Mouse (Mus musculus) forebrain, embryonic 15.5 days (tissue): ENCODE data around the gene Tanc1. TPM values are rescaled to one million over a fixed set of nuclear protein-coding genes. Genes with fewer than 3 reads are reported as not detected.
A peak's percentile ranks its signal among the peaks of the same experiment; 100 is the strongest.

ENCODE experiments used
- ATAC-seq: fragments of 200-750 bp; cut with Nextera tagmentation; replicated peaks from 2 replicates; pipeline ENCODE4 v1.8.0; 2017; ENCODE audit warnings: mild to moderate bottlenecking, moderate TSS enrichment, moderate library complexity
- H3K27ac ChIP-seq: fragments of 300-500 bp; sonication (generic); replicated peaks from 2 replicates; pipeline ENCODE4 v1.5.1; 2015; ENCODE audit warnings: mild to moderate bottlenecking, inconsistent platforms
- H3K27me3 ChIP-seq: fragments of 300-500 bp; sonication (generic); 2 replicates; pipeline ENCODE4 v1.6.1; 2015; ENCODE audit warnings: inconsistent platforms
- H3K36me3 ChIP-seq: fragments of 300-500 bp; sonication (generic); 2 replicates; pipeline ENCODE4 v1.6.1; 2015; ENCODE audit warnings: mild to moderate bottlenecking, inconsistent platforms
- H3K4me1 ChIP-seq: fragments of 300-500 bp; sonication (generic); 2 replicates; pipeline ENCODE4 v1.6.1; 2015; ENCODE audit warnings: inconsistent platforms
- H3K4me2 ChIP-seq: fragments of 300-500 bp; sonication (generic); replicated peaks from 2 replicates; pipeline ENCODE4 v1.6.1; 2015; ENCODE audit warnings: mild to moderate bottlenecking, inconsistent platforms
- H3K4me3 ChIP-seq: fragments of 300-500 bp; sonication (generic); 2 replicates; pipeline ENCODE4 v1.5.1; 2015; ENCODE audit warnings: mild to moderate bottlenecking, inconsistent platforms
- H3K9ac ChIP-seq: fragments of 300-500 bp; sonication (generic); replicated peaks from 2 replicates; pipeline ENCODE4 v1.6.1; 2015; ENCODE audit warnings: mild to moderate bottlenecking, inconsistent platforms
- H3K9me3 ChIP-seq: fragments of 300-500 bp; sonication (generic); 2 replicates; pipeline ENCODE4 v1.6.1; 2016; ENCODE audit warnings: inconsistent platforms
- WGBS: fragments of 180-500 bp; shearing (Covaris S2); methylation state at CpG from one replicate; pipeline ENCODE4 v1.1.7; 2015; ENCODE audit warnings: mixed read lengths; 5-methylcytosine and 5-hydroxymethylcytosine counted together
- polyA plus RNA-seq: library from polyadenylated mRNA; unstranded; fragments of >200 nt; fragmentation: Nextera tagmentation; extraction: Ambion mirVana; gene quantifications from 2 replicates; pipeline ENCODE4 v1.2.1, GENCODE M21; 2015

Tanc1 gene
- polyA plus RNA-seq, 1 experiment from 2014 or later: 9.1 TPM

- ATAC-seq: no peak
Observed at GRCm38 (mm10) chr2:59739036-59739435, 127.2 kb downstream of the Tanc1 start.

GRCm38 (mm10) chr2:59742500-59743116, 130.8 kb downstream of the Tanc1 start:
- Histone ChIP-seq H3K27me3 (no peaks in the 10 kb centered on the region), H3K27ac (no peak overlapping the region), H3K9ac (no peak overlapping the region)

More at GRCm38 (mm10) chr2:59739036-59739435, 127.2 kb downstream of the Tanc1 start:
- no peaks in the 10 kb centered on the region for H3K27me3 ChIP-seq
- peaks cover 19% of the 10 kb centered on the region for H3K4me1 ChIP-seq
- 70% methylated on average over 8 of the region's 8 CpGs for WGBS
- H3K27ac ChIP-seq: no peak overlapping the region
- H3K9me3 ChIP-seq: no peaks in the 10 kb centered on the region
- H3K4me2 ChIP-seq: no peak overlapping the region
- H3K4me3 ChIP-seq: no peak overlapping the region
- no peak overlapping the region for H3K9ac ChIP-seq
- H3K36me3 ChIP-seq: no peaks in the 10 kb centered on the region

GRCm38 (mm10) chr2:59745428-59745827, 133.6 kb downstream of the Tanc1 start:
- H3K4me2 ChIP-seq: no peak overlapping the region
- no peak overlapping the region for H3K9ac ChIP-seq
- H3K4me1 ChIP-seq: no peaks in the 10 kb centered on the region
- no peak overlapping the region for H3K27ac ChIP-seq
- H3K27me3 ChIP-seq: no peaks in the 10 kb centered on the region
- ATAC-seq: 0 out of 2 replicates have a peak, but pooled peaks have one; percentile 16
- no peaks in the 10 kb centered on the region for H3K36me3 ChIP-seq
- no peaks in the 10 kb centered on the region for H3K9me3 ChIP-seq
- H3K4me3 ChIP-seq: no peak overlapping the region
- 34% methylated on average over 6 of the region's 6 CpGs for WGBS

More at GRCm38 (mm10) chr2:59742500-59743116, 130.8 kb downstream of the Tanc1 start:
- H3K4me3 ChIP-seq: no peak overlapping the region
- H3K9me3 ChIP-seq: no peaks in the 10 kb centered on the region
- peaks cover 3% of the 10 kb centered on the region; the same call in 1 of the 2 replicates for H3K4me1 ChIP-seq
- H3K36me3 ChIP-seq: no peaks in the 10 kb centered on the region
- H3K4me2 ChIP-seq: no peak overlapping the region
- ATAC-seq: no peak
- 71% methylated on average over 12 of the region's 12 CpGs for WGBS

- Histone ChIP-seq H3K4me2 (no peak overlapping the region), H3K36me3 (no peaks in the 10 kb centered on the region), H3K4me1 (no peaks in the 10 kb centered on the region), H3K4me3 (no peak overlapping the region), H3K9me3 (no peaks in the 10 kb centered on the region), H3K27me3 (no peaks in the 10 kb centered on the region), H3K27ac (no peak overlapping the region), H3K9ac (no peak overlapping the region)
- 83% methylated on average over 9 of the region's 9 CpGs for WGBS
- ATAC-seq: no peak
Observed at GRCm38 (mm10) chr2:59746070-59746469, 134.2 kb downstream of the Tanc1 start.

GRCm38 (mm10) chr2:59747757-59748156, 135.9 kb downstream of the Tanc1 start:
- Histone ChIP-seq H3K4me2 (no peak overlapping the region), H3K9me3 (no peaks in the 10 kb centered on the region), H3K9ac (no peak overlapping the region), H3K27me3 (no peaks in the 10 kb centered on the region), H3K27ac (no peak overlapping the region), H3K4me3 (no peak overlapping the region), H3K36me3 (no peaks in the 10 kb centered on the region), H3K4me1 (no peaks in the 10 kb centered on the region)
- no peak for ATAC-seq
- WGBS: 88% methylated on average over 9 of the region's 9 CpGs

- 43% methylated on average over 10 of the region's 10 CpGs for WGBS
- no peak for ATAC-seq
Observed at GRCm38 (mm10) chr2:59749371-59749770, 137.5 kb downstream of the Tanc1 start.

GRCm38 (mm10) chr2:59751172-59751571, 139.3 kb downstream of the Tanc1 start:
- Histone ChIP-seq H3K9me3 (no peaks in the 10 kb centered on the region), H3K27me3 (no peaks in the 10 kb centered on the region), H3K9ac (no peak overlapping the region), H3K27ac (no peak overlapping the region), H3K4me1 (no peaks in the 10 kb centered on the region; the same call in 1 of the 2 replicates), H3K4me3 (no peak overlapping the region), H3K36me3 (no peaks in the 10 kb centered on the region), H3K4me2 (no peak overlapping the region)
- 71% methylated on average over 6 of the region's 6 CpGs for WGBS
- ATAC-seq: no peak

More at GRCm38 (mm10) chr2:59749371-59749770, 137.5 kb downstream of the Tanc1 start:
- Histone ChIP-seq H3K9ac (no peak overlapping the region), H3K27ac (no peak overlapping the region), H3K4me1 (no peaks in the 10 kb centered on the region), H3K36me3 (no peaks in the 10 kb centered on the region), H3K4me2 (no peak overlapping the region), H3K27me3 (no peaks in the 10 kb centered on the region), H3K4me3 (no peak overlapping the region), H3K9me3 (no peaks in the 10 kb centered on the region)

- Histone ChIP-seq H3K36me3 (no peaks in the 10 kb centered on the region), H3K27me3 (no peaks in the 10 kb centered on the region), H3K4me3 (no peak overlapping the region), H3K4me2 (no peak overlapping the region), H3K9me3 (no peaks in the 10 kb centered on the region), H3K9ac (no peak overlapping the region), H3K4me1 (peaks cover 2% of the 10 kb centered on the region; the same call in 1 of the 2 replicates), H3K27ac (no peak overlapping the region)
- WGBS: 92% methylated on average over 7 of the region's 7 CpGs
- no peak for ATAC-seq
Observed at GRCm38 (mm10) chr2:59752148-59752547, 140.3 kb downstream of the Tanc1 start.

GRCm38 (mm10) chr2:59752766-59753165, 140.9 kb downstream of the Tanc1 start:
- WGBS: 89% methylated on average over 5 of the region's 5 CpGs
- Histone ChIP-seq H3K4me1 (peaks cover 2% of the 10 kb centered on the region; the same call in 1 of the 2 replicates), H3K27me3 (no peaks in the 10 kb centered on the region), H3K36me3 (no peaks in the 10 kb centered on the region), H3K27ac (no peak overlapping the region), H3K4me3 (no peak overlapping the region), H3K9me3 (no peaks in the 10 kb centered on the region), H3K9ac (no peak overlapping the region), H3K4me2 (no peak overlapping the region)
- ATAC-seq: no peak

- peaks cover 8% of the 10 kb centered on the region; the same call in 1 of the 2 replicates for H3K4me1 ChIP-seq
- no peak overlapping the region for H3K9ac ChIP-seq
- no peaks in the 10 kb centered on the region for H3K9me3 ChIP-seq
- no peak overlapping the region for H3K4me3 ChIP-seq
- ATAC-seq: no peak
- H3K4me2 ChIP-seq: no peak overlapping the region
- no peak overlapping the region for H3K27ac ChIP-seq
- H3K27me3 ChIP-seq: no peaks in the 10 kb centered on the region
- H3K36me3 ChIP-seq: no peaks in the 10 kb centered on the region
- WGBS: 54% methylated on average over 13 of the region's 13 CpGs
Observed at GRCm38 (mm10) chr2:59756137-59756753, 144.4 kb downstream of the Tanc1 start.

- Histone ChIP-seq H3K4me1 (peaks cover 10% of the 10 kb centered on the region; the same call in 1 of the 2 replicates), H3K27me3 (no peaks in the 10 kb centered on the region), H3K9me3 (no peaks in the 10 kb centered on the region), H3K9ac (no peak overlapping the region), H3K36me3 (no peaks in the 10 kb centered on the region), H3K4me2 (no peak overlapping the region), H3K27ac (no peak overlapping the region), H3K4me3 (no peak overlapping the region)
- 67% methylated on average over 6 of the region's 6 CpGs for WGBS
- peak; percentile 76; the same call in 1 of the 2 replicates for ATAC-seq
Observed at GRCm38 (mm10) chr2:59757015-59757414, 145.2 kb downstream of the Tanc1 start.

- no peak for ATAC-seq
- 79% methylated on average over 9 of the region's 9 CpGs for WGBS
- H3K4me3 ChIP-seq: no peak overlapping the region
Observed at GRCm38 (mm10) chr2:59758139-59758918, 146.5 kb downstream of the Tanc1 start.

More at GRCm38 (mm10) chr2:59758139-59758918, 146.5 kb downstream of the Tanc1 start:
- Histone ChIP-seq H3K4me2 (no peak overlapping the region), H3K9ac (no peak overlapping the region), H3K9me3 (no peaks in the 10 kb centered on the region), H3K4me1 (peaks cover 10% of the 10 kb centered on the region; the same call in 1 of the 2 replicates), H3K27ac (no peak overlapping the region), H3K36me3 (no peaks in the 10 kb centered on the region), H3K27me3 (no peaks in the 10 kb centered on the region)
